Mouse (Mus musculus) heart, postnatal 0 days (tissue): ENCODE measurements around the gene Ssh2.

Experiments
- CTCF ChIP-seq: IDR thresholded peaks from 2 replicates; pipeline ENCODE4 v1.5.1; 2016; ENCODE audit warnings: antibody characterized with exemption, control low read depth, low read depth
- EP300 ChIP-seq: IDR thresholded peaks from 2 replicates; pipeline ENCODE4 v1.6.1; 2016; ENCODE audit warnings: antibody characterized with exemption, low read depth

DNA sequence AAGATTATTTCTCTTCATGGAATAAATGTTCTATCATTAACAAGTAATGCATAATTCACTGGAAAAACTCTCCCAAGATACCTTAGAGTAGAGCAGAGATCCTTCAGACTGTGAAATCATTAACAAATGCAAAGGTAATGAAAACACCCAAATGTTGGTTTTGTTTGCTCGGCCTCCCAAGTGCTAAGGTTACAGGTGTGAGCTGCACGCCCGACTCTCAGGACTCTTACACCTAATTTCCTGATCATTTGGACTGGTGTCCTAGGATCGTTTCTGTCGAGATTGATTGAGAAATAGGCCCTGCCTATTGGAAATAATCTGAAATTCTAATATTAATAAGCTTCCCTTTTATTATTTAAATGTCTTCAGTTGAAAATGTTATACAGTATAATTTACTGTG, 34.6 kb upstream of the Ssh2 start:
- TF ChIP-seq CTCF: no peak
- no peak for TF ChIP-seq EP300
